Mouse (Mus musculus) neutrophil, adult 65 days (primary cell): ENCODE results near the gene Ssc4d. TPM values are rescaled to one million over a fixed set of nuclear protein-coding genes. Genes with fewer than 3 reads are reported as not detected.

Experiments used
- total RNA-seq: library from RNA; stranded (reverse); gene quantifications from 2 replicates; pipeline ENCODE4 v1.2.4, GENCODE M21; 2023

Ssc4d gene
- 3.9 and 6.1 TPM in 2 replicates for total RNA-seq

GRCm38 (mm10) chr5:135974365-135974764, at the start of gene Ssc4d:
Gene Ssc4d, minus strand, starts transcription at chr5:135974531.

DNA sequence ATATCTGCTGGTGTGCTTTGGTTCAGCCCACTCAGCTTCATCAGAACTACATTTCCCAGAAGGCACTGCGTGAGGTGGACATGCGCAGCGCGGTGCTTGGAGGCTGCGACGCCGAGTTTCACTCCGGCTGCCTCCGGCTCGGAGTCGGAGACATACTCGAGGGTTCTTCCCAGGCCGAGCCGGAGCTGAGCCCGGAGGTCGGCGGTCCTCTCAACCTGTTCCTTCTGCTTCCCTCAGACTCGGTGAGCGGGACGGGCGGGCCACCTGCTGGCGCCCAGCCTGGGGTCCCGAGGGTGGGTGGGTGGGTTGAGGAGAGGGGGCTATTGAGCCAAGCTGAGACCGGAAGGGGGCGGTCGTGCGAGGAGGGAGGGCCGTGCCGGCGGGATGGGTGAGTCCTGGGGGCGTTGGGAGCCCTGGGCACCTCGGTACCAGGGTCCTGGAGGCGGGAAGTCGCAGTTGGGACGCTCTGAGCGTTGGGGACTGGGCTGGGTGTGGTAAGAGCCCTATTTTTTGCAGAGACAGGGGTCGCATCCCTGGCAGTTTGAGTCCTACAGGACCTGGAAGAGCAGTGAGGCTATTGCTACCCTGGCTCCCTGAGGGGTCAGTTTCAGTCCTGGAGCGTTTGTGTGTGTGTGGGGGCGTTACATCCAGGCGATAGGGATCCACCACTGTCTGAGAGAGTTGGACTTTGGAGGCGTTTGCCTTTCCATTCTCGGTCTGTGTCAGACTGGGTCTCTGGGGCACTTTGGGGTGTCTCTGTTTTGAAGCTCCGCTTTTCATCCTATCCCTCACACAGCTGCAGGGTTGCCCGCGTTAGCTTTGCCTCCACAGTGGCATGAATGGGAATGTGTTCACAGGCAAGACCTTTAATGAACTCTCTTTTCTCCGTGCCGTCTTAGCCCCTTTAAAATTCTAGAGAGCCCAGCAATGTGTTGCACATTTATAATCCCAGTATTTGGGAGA, 20.7 kb upstream of the Ssc4d start, which contains the start of gene Dtx2:
Dtx2 (plus strand) TSS at position 76 of the 963 bp plus-strand sequence.

GRCm38 (mm10) chr5:135979904-135980303, 5.6 kb upstream of the Ssc4d start, which contains the start of gene Zp3:
Gene Zp3, plus strand, starts transcription at chr5:135980099.

GRCm38 (mm10) chr5:135934481-135935175, 39.7 kb downstream of the Ssc4d start, which contains the start of gene Ywhag:
Gene Ywhag, minus strand, starts transcription at chr5:135934616.

Other genes with a start within 250 kb of the Ssc4d start
- gene Tmem120a, start 230.1 kb downstream of the Ssc4d start, total RNA-seq: 38.9 and 44.9 TPM in 2 replicates
- gene Styxl1, start 196.1 kb downstream of the Ssc4d start, total RNA-seq: 0.60 TPM in 1 of 2 replicates, not detected in the other
- gene Mdh2, start 196.1 kb downstream of the Ssc4d start, total RNA-seq: 205 and 300 TPM in 2 replicates
- gene Srrm3, start 167.6 kb downstream of the Ssc4d start, total RNA-seq: 0.86 TPM in 1 of 2 replicates, not detected in the other
- not detected in 2 replicates for gene Hspb1, start 86.6 kb downstream of the Ssc4d start, total RNA-seq
- 96.6 and 115 TPM in 2 replicates for gene Ywhag, start 39.9 kb downstream of the Ssc4d start, total RNA-seq
- not detected in 2 replicates for gene Zp3, start 5.6 kb upstream of the Ssc4d start, total RNA-seq
- 17.0 and 21.8 TPM in 2 replicates for gene Dtx2, start 20.3 kb upstream of the Ssc4d start, total RNA-seq
- gene Upk3b, start 64.0 kb upstream of the Ssc4d start, total RNA-seq: not detected in 2 replicates
- not detected in 2 replicates for gene Upk3bl, start 80.0 kb upstream of the Ssc4d start, total RNA-seq
- gene Rasa4, start 109.4 kb upstream of the Ssc4d start, total RNA-seq: 24.2 and 32.9 TPM in 2 replicates
- gene Polr2j, start 142.1 kb upstream of the Ssc4d start, total RNA-seq: 29.7 and 62.1 TPM in 2 replicates
- 30.1 and 40.0 TPM in 2 replicates for gene Lrwd1, start 161.5 kb upstream of the Ssc4d start, total RNA-seq
- 15.3 and 19.9 TPM in 2 replicates for gene Alkbh4, start 161.6 kb upstream of the Ssc4d start, total RNA-seq
- 88.5 and 135 TPM in 2 replicates for gene Orai2, start 196.2 kb upstream of the Ssc4d start, total RNA-seq
- gene Prkrip1, start 224.4 kb upstream of the Ssc4d start, total RNA-seq: 23.3 and 30.0 TPM in 2 replicates